Mouse (Mus musculus) layer of hippocampus, adult 18-20 months (tissue): ENCODE measurements around the gene Tgfbr1. TPM values are rescaled to one million over a fixed set of nuclear protein-coding genes. Genes with fewer than 3 reads are reported as not detected.
A peak's percentile ranks its signal among the peaks of the same experiment; 100 is the strongest.
"Not testable (repeated sequence)": the region's sequence is repeated elsewhere in the genome, so short reads cannot be mapped to it uniquely, and the experiment has no call there.

Experiments
- DNase-seq, 2 experiments: peaks; one replicate each; pipeline ENCODE4 v3.0.0; 2022; ENCODE audit warnings: low spot score in 2 of 2
- total RNA-seq, 2 experiments: library from RNA; stranded (reverse); gene quantifications; 2 replicates each; pipeline ENCODE4 v1.2.3; 2021

Tgfbr1 gene
- total RNA-seq, 2 experiments from 2014 or later = 21.3 to 22.7 TPM

DNA sequence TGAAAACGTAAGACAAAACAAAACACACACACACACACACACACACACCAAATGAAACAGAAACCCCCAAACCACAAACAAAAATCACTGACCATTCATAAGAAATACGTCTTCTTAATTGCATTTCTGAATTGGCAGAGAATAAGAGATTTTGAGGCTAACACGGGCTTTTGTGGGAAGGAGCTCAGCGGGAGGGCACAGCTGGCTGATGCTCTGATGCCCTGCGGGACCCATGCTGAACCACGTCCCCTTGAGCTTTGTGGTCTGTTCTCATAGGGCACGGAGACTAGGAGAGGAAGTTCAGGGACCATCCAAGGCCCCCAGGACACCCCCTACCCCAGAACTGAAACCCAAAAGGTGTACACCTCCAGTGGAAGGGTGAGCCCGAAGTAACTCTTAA is 10.4 kb upstream of the Tgfbr1 start:
- DNase-seq = no peak

- DNase-seq = no peak
Measured at GRCm38 (mm10) chr4:47347022-47347421, 6.0 kb upstream of the Tgfbr1 start.

DNA sequence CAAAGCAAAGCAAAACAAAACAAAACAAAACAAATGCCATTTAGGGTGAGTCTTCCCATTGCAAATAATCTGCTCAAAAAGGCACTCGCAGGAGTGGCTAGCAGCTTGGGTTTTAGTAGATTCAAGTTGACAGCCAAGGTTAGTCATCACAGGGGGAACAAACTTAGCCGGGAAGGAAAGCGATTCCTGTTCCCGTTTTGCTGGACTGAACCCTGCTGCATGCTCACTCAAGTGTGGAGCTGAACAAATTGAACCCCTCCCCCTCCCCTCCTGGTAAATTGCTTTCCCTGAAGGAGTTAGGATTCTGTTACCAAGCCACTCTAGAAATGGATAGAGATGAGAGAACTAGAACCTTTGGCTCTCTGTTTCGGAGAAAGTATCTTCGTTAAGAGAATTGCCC is 3.3 kb upstream of the Tgfbr1 start:
- no peak for DNase-seq

- no peak for DNase-seq
Measured at GRCm38 (mm10) chr4:47351386-47352049, 1.5 kb upstream of the Tgfbr1 start.

GRCm38 (mm10) chr4:47352061-47352661 is 861 bp upstream of the Tgfbr1 start:
- DNase-seq = peak; percentile 74 to 87

GRCm38 (mm10) chr4:47353416-47354111 is 542 bp downstream of the Tgfbr1 start:
- no peak for DNase-seq

- DNase-seq = no peak
Measured at GRCm38 (mm10) chr4:47354304-47354703, 1.3 kb downstream of the Tgfbr1 start.

GRCm38 (mm10) chr4:47362662-47363061 is 9.6 kb downstream of the Tgfbr1 start:
- no peak for DNase-seq

DNA sequence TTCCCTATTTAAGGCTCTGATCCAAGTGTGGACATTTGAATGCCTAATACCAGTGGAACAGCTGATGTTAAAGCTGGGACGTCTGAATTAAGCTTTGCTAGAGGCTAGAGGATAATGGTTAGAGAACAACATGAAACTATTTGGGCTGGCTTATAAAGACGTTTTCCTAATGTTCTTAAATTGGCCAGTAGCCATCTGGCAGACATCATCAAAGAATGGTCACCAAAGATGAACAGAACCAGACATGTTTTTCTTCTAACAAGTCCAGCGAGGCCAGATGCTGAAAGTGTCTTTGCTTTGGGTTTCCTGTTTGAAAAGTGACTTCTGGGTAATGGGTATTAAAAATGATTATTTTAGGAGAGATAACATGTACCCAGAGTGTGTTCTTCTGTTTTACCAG is 10.1 kb downstream of the Tgfbr1 start:
- DNase-seq = no peak

- DNase-seq = no peak
Measured at GRCm38 (mm10) chr4:47368717-47369116, 15.7 kb downstream of the Tgfbr1 start.

DNA sequence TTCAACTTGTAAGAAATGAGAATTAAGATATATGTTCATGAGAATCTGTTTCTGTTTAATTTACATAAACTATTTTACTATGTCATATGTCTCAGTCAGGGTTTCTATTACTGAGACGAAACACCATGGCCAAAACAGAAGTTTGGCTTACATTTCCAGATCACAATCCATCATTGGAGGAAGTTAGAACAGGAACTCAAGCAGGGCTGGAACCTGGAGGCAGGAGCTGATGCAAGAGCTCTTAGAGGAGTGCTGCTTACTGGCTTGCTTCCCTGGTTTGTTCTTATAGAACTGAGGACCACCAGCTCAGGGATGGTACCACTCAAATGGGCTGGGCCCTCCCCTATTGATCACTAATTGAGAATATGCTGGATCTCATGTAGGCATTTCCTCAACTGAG is 25.7 kb downstream of the Tgfbr1 start:
- no peak for DNase-seq

GRCm38 (mm10) chr4:47382426-47382825 is 29.4 kb downstream of the Tgfbr1 start:
- no peak for DNase-seq

DNA sequence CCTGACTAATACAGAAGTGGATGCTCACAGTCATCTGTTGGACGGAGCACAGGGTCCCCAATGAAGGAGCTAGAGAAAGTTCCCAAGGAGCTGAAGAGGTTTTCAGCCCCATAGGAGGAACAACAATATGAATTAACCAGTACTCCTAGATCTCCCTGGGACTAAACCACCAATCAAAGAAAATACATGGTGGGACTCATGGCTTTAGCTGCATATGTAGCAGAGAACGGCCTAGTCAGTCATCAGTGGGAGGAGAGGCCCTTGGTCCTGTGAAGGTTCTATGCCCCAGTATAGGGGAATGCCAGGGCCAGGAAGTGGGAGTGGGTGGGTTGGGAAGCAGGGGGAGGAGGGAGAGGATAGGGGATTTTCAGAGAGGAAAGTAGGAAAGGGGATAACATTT is 38.9 kb downstream of the Tgfbr1 start:
- DNase-seq = not testable (repeated sequence)

DNA sequence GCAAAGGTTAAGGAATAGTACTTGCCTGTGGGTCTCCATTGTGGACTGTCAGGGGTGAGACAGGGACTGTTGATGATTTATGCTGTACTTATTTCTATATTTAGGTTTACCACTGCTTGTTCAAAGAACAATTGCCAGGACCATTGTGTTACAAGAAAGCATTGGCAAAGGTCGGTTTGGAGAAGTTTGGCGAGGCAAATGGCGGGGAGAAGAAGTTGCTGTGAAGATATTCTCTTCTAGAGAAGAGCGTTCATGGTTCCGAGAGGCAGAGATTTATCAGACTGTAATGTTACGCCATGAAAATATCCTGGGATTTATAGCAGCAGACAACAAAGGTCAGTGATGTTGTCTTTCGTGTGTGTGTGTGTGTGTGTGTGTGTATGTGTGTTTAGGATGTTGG is 43.2 kb downstream of the Tgfbr1 start:
- DNase-seq = no peak

DNA sequence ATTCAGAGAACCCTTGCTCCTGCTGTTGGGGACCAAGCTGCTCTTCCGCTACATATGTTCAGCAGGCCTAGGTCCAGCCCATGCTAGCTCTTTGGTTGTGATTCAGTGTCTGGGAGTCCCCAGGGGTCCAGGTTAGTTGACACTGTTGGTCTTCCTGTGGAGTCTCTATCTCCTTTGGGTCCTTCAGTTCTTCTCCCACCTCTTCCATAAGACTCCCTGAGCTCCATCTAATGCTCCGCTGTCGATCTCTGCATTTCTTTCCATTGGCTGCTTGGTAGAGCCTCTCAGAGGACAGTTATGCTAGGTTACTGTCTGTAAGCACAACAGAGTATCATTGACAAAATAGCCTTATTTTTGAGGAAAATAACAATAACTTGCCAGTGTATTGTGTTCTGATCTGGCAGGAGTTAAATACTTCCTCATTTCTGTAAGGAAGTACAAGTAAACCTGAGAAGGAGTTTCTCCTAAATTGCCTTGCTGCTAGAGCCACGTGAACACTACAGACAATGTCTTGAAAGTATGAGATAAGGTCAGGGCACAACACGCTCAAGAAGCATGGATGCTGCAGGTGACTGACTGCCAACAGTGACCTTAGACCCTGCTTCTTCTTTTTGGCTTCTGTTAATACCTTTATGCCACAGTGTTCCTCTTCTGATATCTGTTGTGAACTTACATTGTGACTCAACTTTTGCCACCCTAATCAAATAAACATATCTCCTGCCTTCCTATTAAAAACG is 45.1 kb downstream of the Tgfbr1 start:
- DNase-seq = no peak

DNA sequence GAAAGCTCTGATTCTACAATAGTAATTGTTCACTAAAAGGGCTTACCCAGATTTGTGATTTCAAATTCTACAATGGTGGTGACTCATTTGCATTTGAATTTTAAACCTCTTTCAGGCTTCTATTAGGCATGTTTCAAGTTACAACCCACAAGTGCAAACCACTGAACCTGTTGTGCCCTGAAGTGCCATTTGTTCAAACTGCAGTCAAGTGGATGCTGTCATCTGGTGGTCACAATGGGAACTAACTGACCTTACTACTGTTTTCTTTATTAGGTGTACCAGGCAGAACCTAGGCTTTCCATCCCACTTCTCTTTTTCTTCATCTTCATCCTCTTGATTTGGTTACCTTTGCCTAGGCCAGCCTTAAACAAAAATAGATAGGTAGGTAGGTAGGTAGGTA is 46.8 kb downstream of the Tgfbr1 start:
- peak in 1 of 2 experiments; percentile 52 for DNase-seq

DNA sequence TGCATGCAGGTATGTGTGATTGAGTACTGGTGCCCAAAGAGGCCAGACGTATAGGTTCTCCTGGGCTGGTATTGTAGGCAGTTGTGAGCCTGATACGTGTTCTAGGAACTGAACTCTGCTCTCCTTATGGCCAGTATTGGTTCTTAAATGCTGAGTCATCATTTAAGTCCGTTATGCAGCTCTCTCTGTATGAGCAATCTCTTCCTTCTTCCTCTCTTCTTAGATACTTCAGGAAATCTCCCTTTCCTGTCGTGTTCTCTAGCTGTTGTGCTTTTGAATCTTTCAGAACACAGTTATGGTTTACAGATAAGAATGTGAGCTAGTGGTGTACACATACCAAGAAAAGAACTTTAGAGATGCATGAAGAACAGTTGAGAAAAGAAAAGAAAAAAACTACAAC is 47.3 kb downstream of the Tgfbr1 start:
- DNase-seq = no peak

DNA sequence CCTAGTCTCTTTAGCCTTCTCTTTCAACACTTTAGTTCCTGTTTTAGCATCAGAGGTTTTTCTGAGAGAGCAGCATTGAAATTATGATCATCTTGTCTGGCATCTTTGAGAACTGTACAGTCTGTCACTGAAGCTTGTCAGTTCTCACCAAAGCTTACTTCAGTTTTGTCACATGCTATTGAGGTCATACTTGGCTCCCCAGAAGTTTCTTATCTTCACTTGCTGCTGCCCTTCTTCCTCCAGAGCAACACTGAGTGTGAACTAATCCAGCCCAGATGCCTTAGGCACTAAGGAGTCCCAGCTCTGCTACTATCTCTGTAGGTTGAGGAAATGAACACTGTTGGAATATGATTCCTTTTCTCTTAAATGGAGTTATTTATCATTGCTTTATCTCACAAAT is 49.2 kb downstream of the Tgfbr1 start:
- no peak for DNase-seq

GRCm38 (mm10) chr4:47404536-47404935 is 51.5 kb downstream of the Tgfbr1 start:
- DNase-seq = peak; percentile 17 to 79

- no peak for DNase-seq
Measured at GRCm38 (mm10) chr4:47407161-47407560, 54.1 kb downstream of the Tgfbr1 start.

- no peak for DNase-seq
Measured at GRCm38 (mm10) chr4:47417871-47418270, 64.8 kb downstream of the Tgfbr1 start.
